Mouse (Mus musculus) ES-CJ7 (cell line): ENCODE measurements at regions not wholly inside any gene's neighbourhood (a gene's known extent, or its start where the extent isn't known, plus 50 kb on each side); places are given as distances from the start of the nearest gene placed in this dataset.

Experiments
- DNase-seq: peaks from one replicate; pipeline ENCODE4 v3.0.0; 2011; ENCODE audit warnings: low read depth, low spot score

GRCm38 (mm10) chr11:6785471-6785870, 52.0 kb downstream of the Gm11983 start:
- no peak for DNase-seq

DNA sequence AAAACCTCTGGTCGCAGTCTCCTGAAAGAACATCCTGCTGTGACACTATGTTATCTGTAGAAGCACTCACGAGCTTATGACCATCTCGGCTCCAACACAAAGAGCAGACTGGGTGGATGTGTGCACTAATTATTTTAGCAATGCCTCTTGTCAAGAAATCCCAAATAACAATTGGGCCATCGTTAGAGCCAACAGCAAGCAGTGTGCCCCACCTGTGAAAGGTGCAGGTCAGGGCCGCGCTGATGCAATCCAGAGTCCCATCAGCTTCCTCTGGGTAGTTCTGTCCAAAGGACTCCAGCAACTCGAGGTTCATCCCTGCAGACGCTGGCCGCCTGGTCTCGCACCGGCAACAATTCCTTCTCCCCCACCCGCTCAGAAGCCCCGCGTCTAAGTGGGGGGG, 54.6 kb downstream of the Gm11983 start:
- DNase-seq, result no peak

DNA sequence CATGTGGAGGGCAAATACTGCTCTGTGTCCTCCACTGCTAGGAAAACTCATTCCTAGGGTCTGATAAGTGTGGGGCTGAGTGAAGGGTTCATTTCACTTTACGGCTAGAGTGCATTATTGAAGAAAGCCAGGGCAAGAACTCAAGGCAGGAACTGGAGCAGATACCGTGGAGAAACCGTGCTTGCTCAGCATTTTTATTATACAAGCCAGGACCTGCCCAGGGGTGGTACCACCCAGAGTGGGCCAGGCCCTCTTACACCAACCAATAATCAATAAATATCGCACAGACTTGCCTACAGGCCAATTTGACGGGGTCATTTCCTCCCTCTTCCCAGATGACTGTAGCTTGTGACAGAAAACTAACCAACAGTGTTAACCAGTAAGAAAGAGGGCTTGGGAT, 57.7 kb downstream of the Gm11983 start:
- DNase-seq, result no peak

DNA sequence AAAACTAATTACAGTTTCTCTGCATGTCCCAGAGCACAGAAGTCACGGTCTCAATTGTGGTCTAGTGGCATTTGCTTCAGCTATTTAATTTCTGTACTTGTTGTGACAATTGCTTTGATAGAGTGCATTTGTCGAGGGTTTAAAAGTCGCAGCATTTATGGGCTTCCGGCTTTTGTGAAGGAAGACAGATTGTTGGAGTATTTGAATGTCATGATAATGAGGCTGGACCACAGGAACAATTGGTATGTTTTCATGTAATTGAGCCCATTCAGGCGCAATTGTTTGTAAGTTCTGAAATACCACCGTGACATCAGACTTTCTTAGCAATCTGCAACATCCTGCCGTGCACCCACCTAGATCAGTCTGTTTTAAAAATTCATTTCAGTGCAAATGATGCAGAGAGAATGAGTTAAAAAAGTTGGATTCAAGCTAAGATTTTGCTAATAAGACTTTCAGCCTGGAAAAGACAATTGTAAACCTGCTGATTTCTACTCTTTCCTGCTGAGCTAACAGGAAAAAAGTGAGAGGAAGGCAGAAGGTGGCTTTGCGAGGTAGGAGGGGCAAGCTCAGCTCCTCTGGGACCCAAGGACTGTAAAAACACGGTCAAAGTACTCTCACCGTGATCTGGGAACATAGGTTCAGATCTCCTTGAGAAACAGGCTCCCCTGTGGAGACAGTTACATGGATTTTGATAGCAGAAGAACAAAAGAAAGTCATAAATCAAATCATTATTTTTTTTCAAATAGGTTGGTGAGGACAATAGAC, 58.7 kb downstream of the Gm11983 start:
- peak; percentile 90 for DNase-seq

- peak; percentile 60 for DNase-seq
These were observed 59.9 kb downstream of the Gm11983 start for GRCm38 (mm10) chr11:6777566-6777965.

GRCm38 (mm10) chr11:6774656-6775055, 62.8 kb downstream of the Gm11983 start:
- no peak for DNase-seq

- DNase-seq, result peak; percentile 82
These were observed 63.5 kb downstream of the Gm11983 start for GRCm38 (mm10) chr11:6773951-6774350.

- peak; percentile 96 for DNase-seq
These were observed 64.1 kb downstream of the Gm11983 start for GRCm38 (mm10) chr11:6773364-6773763.

DNA sequence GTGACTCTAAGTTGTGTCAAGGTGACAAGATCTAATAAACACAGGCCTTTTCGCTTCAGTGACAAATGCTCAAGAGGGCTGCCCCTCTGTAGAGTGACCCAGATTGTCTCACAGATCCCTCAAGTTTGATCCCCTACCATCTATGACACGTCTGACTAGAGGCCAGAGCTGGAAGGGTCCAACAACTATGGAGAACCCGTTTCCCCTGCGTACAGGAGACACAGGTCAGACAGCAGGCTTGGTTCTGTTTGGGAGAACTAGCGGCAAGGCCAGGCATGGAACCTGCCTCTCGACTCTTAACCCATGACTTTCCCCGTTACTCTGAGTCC, 68.1 kb downstream of the Gm11983 start:
- DNase-seq, result no peak

DNA sequence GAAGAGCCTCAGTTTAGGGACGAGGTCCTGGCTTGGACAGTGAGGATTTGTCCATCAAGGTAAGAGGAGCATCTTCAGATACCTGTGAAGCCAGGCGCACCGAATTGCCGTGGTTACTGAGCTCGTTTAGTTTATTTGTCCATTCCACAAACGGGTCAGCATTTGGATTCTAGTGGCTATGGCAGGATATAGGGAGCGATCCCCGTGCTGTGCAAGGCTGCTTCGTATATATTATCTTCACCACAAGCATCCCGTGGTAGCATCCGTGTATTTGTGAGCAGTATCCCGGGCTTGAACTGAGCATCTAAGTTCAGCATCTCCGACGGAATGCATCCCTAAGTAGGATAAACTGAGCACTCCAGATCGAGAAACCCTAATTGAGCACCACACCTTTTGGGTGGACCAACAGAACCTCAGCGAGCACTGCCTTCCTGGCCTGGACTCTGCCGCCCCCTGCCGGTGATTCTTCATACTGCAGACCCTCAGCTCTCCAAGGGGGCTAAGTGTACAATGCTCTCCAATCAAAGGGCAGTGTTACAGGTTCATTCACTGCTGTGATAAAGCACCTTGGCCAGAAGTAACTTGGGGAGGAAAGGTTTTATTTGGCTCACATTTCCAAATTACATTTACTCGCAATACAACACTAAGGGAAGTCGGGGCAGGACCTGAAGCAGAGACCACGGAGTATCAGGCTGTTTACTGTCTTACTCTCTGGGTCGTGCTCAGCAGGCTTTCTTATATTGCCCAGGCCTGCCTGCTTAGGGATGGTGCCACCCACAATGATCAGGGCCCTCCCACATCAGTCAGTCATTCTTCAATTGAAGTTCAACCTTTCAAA, 68.6 kb downstream of the Gm11983 start:
- DNase-seq, result peak; percentile 87

DNA sequence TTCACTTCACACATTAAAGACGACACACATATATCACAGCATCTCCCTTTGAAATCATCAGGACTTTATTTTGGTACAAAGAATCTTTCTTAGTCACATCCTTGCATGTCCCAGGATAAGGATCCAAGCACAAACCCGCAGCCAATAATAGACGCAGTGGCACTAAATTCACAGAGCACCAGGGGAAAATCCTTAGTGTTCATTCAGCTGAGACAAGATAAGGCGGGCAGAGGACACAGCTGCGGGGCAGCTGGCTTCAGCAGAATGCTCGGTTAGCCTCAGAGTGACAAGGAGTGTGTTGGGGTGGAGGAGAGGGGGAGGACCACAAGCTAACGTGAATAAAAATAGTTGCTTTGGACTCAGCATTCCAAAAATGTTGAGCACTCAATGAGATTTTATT, 70.7 kb downstream of the Gm11983 start:
- DNase-seq, result no peak

- no peak for DNase-seq
These were observed 72.0 kb downstream of the Gm11983 start for GRCm38 (mm10) chr11:6765333-6765957.

DNA sequence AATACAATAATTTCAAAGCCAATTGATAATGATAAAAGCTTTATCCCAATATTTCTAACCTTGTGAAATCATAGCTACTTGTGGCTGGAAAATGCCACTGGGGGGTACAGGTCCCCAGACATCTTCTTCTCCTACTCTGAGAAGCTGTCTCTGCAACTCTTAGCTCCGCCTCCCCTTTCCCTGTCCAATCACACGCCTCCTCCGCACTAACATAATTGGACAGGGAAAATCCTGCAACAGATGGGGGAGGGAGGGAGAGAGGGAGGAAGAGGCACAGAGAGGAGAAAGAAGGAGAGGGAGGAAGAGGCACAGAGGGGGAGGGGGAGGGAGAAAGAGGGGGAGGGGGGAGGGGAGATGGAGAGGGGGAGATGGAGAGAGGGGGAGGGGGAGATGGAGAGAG, 73.3 kb downstream of the Gm11983 start:
- no peak for DNase-seq

- DNase-seq, result no peak
These were observed 74.5 kb downstream of the Gm11983 start for GRCm38 (mm10) chr11:6763001-6763400.

DNA sequence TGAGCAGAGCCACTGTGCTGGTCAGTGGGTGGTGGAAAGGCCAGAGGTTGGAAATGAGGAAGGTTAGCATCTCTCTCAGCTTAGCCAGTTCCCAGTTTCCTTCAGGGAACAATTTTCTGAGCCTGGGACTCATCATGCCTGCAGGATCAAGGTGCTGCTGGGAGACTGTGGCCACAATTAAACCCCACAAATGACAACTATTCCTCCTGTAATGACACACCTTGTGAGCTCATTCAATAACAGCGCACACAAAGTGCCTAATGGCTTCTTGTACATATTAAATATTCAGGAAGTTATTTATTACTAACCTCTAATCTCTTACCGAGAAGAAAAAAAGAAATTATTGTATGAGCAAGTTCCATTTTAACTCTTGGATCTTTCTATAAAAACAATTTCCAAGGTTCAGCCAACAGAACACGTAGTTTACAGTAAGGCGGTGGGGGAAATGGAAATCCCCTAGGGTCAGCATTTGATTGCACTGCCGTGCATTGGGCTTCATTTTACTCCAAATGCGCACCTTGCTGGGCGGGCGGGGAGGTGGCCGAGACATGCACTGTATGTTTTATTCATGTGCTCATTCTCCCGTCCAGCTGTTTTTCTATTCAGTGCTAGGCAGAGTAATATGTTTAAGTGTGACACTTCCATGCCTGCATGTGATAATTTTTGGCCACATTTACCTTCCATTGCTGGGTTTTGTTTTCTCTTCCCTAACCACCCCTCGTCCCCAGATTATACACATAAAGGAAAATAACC, 75.4 kb downstream of the Gm11983 start:
- DNase-seq, result no peak

DNA sequence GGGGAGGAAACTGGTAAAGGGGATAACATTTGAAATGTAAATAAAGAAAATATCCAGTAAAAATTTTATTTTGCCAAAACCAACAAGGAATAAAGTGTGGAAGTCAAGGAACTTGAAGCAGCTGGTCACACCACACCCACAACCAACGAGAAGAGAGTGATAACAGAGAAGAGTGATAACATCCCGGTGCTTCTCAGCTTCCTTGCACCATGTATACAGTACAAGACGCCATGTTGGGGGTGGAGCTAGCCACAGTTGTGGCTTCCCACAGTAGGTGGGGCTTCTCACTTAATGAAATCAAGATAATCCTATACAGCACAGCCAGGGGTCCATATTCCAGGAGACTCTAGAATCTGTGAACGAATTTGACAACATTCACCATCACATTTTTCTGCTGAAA, 77.9 kb downstream of the Gm11983 start:
- no peak for DNase-seq

- no peak for DNase-seq
These were observed 81.1 kb downstream of the Ramp3 start for GRCm38 (mm10) chr11:6739439-6739838.

- no peak for DNase-seq
These were observed 80.3 kb downstream of the Ramp3 start for GRCm38 (mm10) chr11:6738581-6738980.

- no peak for DNase-seq
These were observed 79.8 kb downstream of the Ramp3 start for GRCm38 (mm10) chr11:6738163-6738562.

GRCm38 (mm10) chr11:6734746-6735430, 76.6 kb downstream of the Ramp3 start:
- DNase-seq, result no peak

DNA sequence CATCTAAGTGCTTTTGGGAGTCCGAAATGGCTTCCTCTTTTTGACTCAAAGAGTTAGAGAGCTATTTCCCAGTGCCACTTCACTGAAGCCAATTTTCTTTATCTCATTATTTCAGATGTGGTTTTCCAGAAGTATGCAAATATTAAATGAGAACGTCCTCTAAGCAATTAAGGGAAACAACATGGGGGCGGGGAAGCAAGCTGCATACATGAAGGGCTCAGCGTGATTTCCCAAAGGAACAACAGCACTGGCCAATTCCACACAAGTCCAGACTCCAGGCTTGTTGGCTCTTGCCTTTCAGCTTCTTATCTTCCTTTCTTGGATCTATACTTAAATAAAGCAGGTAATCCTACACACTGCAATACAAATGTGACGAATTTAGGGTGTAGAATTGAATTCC, 73.2 kb downstream of the Ramp3 start:
- DNase-seq, result no peak
